ENCODE assay signal across 12 mouse cellular contexts in genomic region chr19:56897654-56898053, GRCm38 (mm10). TPM values are rescaled to one million over a fixed set of nuclear protein-coding genes. Genes with fewer than 3 reads are reported as not detected.
"Had no signal": no experiment of that assay in that cellular context is flagged by ENCODE, and none has a peak within 500 bp of the region (broad histone marks: within the 10 kb centered on the region; RNA-seq: fewer than 3 reads in every experiment).

No protein-coding gene starts in this region.

- H3K4me1 ChIP-seq: limb, embryonic 12.5 days; stomach, embryonic 15.5 days had no signal

- H3K27me3 ChIP-seq: midbrain, embryonic 13.5 days; stomach, embryonic 15.5 days had no signal

- H3K4me3 ChIP-seq: limb, embryonic 12.5 days; midbrain, embryonic 13.5 days; stomach, embryonic 15.5 days had no signal

- ATAC-seq: intestine, embryonic 16.5 days; midbrain, embryonic 13.5 days had no signal

- H3K9me3 ChIP-seq: limb, embryonic 12.5 days; midbrain, embryonic 13.5 days; stomach, embryonic 15.5 days had no signal

- H3K27ac ChIP-seq: limb, embryonic 12.5 days; liver, embryonic 14.5 days; midbrain, embryonic 13.5 days; stomach, embryonic 15.5 days had no signal

- H3K4me2 ChIP-seq: limb, embryonic 12.5 days; midbrain, embryonic 13.5 days; stomach, embryonic 15.5 days had no signal

- H3K36me3 ChIP-seq: limb, embryonic 12.5 days; midbrain, embryonic 13.5 days; stomach, embryonic 15.5 days had no signal

- DNase-seq: layer of hippocampus, adult 9-11 months; layer of hippocampus, postnatal 36 days; liver; lung, adult 18-20 months; right cerebral cortex, postnatal 14 days; thymus, postnatal 4 days had no signal

- H3K9ac ChIP-seq: limb, embryonic 12.5 days; liver, embryonic 14.5 days; midbrain, embryonic 13.5 days; stomach, embryonic 15.5 days had no signal

RNA-seq across cellular contexts. Expression of gene Vwa2, which starts 23.6 kb away (rescaled TPM):
- total RNA-seq: layer of hippocampus, postnatal 36 days; left cerebral cortex, postnatal 36 days had no signal
